Mouse (Mus musculus): ENCODE measurements around the gene Cask.

The Cask gene

DNA sequence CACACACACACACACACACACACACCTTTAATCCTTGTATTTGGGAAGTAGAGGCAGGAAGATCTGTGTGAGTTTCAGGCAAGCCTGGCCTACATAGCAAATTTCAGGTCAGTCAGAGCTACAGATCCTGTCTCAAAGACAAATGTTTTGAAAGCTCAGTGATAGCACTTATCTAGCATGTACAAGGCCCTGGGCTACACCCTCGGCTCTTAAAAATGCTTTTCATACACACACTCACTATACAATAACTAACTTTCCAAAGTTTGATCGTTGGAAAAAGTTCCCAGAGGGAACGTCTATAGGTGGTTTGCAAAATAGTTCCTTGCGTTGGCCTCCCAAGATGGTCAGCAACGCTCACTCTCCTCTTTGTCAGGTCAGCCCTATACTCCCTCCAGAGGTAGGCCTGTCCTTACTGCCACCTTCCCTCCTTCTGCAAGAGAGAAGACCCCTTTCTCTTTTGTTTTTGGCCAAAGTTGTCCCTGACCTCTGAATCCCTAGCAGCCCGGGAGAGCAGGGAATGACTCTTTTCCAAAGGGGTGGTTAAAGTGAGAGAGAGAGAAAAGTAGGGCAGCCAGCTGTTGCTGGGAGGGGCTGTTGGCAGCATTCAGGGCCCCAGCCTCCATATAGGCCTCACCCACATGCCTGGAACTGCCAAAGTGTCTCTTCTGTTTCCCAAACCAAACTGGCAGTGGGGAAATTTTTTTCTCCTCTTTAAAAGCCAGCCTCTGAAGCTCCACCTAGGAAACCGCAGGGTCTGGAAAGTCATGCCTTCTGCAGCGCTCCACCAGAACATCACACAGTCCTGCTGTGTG is 356.1 kb downstream of the Cask start:
- TF ChIP-seq NANOG (IDR thresholded peaks at IDR 0.05; ENCODE audit: borderline replicate concordance, low read length) = no peak
- no peak for TF ChIP-seq POU5F1 (IDR thresholded peaks at IDR 0.05; ENCODE audit: borderline replicate concordance, low read length)
- TF ChIP-seq CTCF (conservative IDR thresholded peaks at IDR 0.05; ENCODE audit: low read length) = no peak
- no peaks in the 10 kb centered on the region for H3K9me3 ChIP-seq (ENCODE audit: low read length)
- no peaks in the 10 kb centered on the region for H3K36me3 ChIP-seq (ENCODE audit: insufficient read depth, low read length)
- H3K4me1 ChIP-seq (replicated peaks; ENCODE audit: low read depth, low read length) = no peaks in the 10 kb centered on the region
- no peak overlapping the region for H3K4me3 ChIP-seq (replicated peaks; ENCODE audit: low read length)
- H3K27me3 ChIP-seq (ENCODE audit: insufficient read depth, low read length) = no peaks in the 10 kb centered on the region

DNA sequence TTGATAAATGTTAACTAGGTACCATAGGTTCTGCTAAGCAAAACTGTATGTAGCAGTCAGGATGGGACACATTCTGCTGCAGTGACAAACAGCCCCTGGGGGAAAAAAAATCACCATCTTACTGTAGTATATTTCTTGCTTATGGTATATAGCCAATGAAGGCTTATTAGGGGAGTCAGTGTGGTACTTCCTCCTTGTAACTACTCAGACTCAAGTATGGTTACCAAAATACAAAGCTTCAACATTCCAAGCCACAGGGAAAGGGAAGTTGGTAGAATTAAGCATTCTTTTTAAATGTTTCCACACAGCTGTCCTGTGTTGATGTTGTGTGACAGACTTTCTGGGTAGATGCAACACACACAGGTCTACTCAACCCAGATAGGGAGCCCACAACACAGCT is 358.2 kb downstream of the Cask start:
- no peaks in the 10 kb centered on the region for H3K9me3 ChIP-seq (ENCODE audit: low read length)

DNA sequence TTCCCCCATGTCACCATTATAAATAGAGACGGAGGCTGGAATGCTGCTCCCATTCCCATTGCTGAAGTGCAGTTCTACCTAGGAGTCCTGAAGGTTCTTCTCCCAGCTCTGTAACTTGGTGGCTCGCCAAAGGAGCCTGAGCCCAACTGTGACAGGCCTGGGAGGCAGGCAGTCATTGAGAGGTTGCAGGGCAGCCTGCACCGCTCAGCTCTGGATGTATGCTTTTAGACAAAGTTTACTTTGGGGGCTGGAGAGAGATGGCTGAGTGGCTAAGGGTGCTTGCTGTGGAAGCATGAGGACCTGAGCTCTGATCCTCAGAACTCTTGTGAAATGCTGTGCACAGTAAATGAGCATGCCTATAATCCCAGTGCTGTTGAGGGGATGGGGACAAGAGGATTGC is 360.2 kb downstream of the Cask start:
- Histone ChIP-seq H3K36me3 (ENCODE audit: insufficient read depth, low read length) (no peaks in the 10 kb centered on the region), H3K27me3 (ENCODE audit: insufficient read depth, low read length) (peaks cover 14% of the 10 kb centered on the region), H3K4me1 (replicated peaks; ENCODE audit: low read depth, low read length) (no peaks in the 10 kb centered on the region), H3K9me3 (ENCODE audit: low read length) (peaks cover 6% of the 10 kb centered on the region), H3K4me3 (replicated peaks; ENCODE audit: low read length) (no peak overlapping the region)
- no peak for TF ChIP-seq CTCF (conservative IDR thresholded peaks at IDR 0.05; ENCODE audit: low read length)

More for the DNA sequence above, 358.2 kb downstream of the Cask start:
- Histone ChIP-seq H3K4me1 (replicated peaks; ENCODE audit: low read depth, low read length) (no peaks in the 10 kb centered on the region), H3K36me3 (ENCODE audit: insufficient read depth, low read length) (no peaks in the 10 kb centered on the region), H3K27me3 (ENCODE audit: insufficient read depth, low read length) (no peaks in the 10 kb centered on the region; the same call in 1 of the 2 replicates), H3K4me3 (replicated peaks; ENCODE audit: low read length) (no peak overlapping the region)
- TF ChIP-seq POU5F1 (IDR thresholded peaks at IDR 0.05; ENCODE audit: borderline replicate concordance, low read length) (no peak), NANOG (IDR thresholded peaks at IDR 0.05; ENCODE audit: borderline replicate concordance, low read length) (no peak), CTCF (conservative IDR thresholded peaks at IDR 0.05; ENCODE audit: low read length) (no peak)

DNA sequence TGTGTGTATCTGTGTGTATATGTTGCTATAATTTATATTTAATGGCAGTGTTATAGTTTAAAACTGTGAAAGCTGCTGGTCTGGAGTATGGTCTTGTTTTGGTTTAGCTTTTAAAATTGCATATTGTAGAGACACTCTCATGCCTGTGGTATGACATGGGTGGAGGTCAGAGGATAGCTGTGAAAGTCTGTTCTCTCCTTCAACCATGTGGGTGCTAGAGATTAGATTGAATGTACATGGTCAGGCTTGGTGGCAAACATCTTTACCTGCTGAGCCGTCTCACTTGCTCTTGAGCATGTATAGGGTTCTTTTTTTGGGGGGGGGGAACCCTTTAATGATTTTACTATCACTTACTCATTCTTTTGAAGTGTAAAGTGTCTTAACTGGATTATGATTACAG is 361.4 kb downstream of the Cask start:
- H3K4me1 ChIP-seq (replicated peaks; ENCODE audit: low read depth, low read length) = no peaks in the 10 kb centered on the region
- no peak overlapping the region for H3K4me3 ChIP-seq (replicated peaks; ENCODE audit: low read length)
- H3K36me3 ChIP-seq (ENCODE audit: insufficient read depth, low read length) = no peaks in the 10 kb centered on the region
- TF ChIP-seq CTCF (conservative IDR thresholded peaks at IDR 0.05; ENCODE audit: low read length) (no peak), POU5F1 (IDR thresholded peaks at IDR 0.05; ENCODE audit: borderline replicate concordance, low read length) (no peak), NANOG (IDR thresholded peaks at IDR 0.05; ENCODE audit: borderline replicate concordance, low read length) (no peak)
- H3K27me3 ChIP-seq (ENCODE audit: insufficient read depth, low read length) = peaks cover 23% of the 10 kb centered on the region
- H3K9me3 ChIP-seq (ENCODE audit: low read length) = peaks cover 6% of the 10 kb centered on the region

DNA sequence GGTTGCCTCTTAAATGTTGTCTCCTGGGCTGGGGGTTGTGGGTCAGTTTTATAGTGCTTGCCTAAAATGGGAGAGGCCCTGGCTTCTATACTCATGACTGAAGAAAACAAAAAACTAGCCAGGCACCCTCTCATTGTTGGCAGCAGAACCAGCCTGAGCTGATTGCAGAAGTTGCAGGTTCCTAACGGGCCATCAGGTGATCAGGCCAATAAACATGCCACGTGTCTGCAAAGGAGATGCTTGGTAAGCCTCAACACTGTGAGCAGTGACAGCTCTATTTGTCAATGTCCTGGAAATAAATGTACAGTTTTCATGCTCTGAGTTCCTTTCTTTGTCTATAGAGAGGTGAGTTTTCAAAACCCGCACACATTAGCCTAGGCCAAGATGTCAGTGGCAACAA is 362.2 kb downstream of the Cask start:
- no peaks in the 10 kb centered on the region for H3K36me3 ChIP-seq (ENCODE audit: insufficient read depth, low read length)
- H3K27me3 ChIP-seq (ENCODE audit: insufficient read depth, low read length) = peaks cover 23% of the 10 kb centered on the region
- H3K9me3 ChIP-seq (ENCODE audit: low read length) = peaks cover 6% of the 10 kb centered on the region
- H3K4me1 ChIP-seq (replicated peaks; ENCODE audit: low read depth, low read length) = no peaks in the 10 kb centered on the region
- H3K4me3 ChIP-seq (replicated peaks; ENCODE audit: low read length) = no peak overlapping the region
- TF ChIP-seq CTCF (conservative IDR thresholded peaks at IDR 0.05; ENCODE audit: low read length) (no peak), POU5F1 (IDR thresholded peaks at IDR 0.05; ENCODE audit: borderline replicate concordance, low read length) (no peak), NANOG (IDR thresholded peaks at IDR 0.05; ENCODE audit: borderline replicate concordance, low read length) (no peak)

DNA sequence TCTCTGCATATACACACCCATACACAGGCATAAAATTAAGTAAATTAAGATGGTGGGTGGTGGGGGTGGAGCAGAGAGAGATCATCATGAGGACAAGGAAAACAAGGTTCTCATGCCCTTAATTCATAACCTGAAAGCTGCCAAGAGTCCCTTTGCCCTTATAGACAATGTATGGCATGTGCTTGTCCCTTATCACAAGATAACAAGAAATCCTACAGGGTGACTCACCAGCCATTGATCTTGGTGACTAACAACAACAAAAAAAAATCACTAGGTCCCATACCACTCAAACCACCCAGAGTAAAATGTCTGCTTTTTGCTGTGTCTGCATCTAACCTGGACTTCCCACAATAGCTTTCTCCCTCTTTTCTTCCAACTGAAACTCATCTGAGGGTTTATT is 366.7 kb downstream of the Cask start:
- no peaks in the 10 kb centered on the region for H3K36me3 ChIP-seq (ENCODE audit: insufficient read depth, low read length)
- H3K4me3 ChIP-seq (replicated peaks; ENCODE audit: low read length) = no peak overlapping the region
- peaks cover 23% of the 10 kb centered on the region for H3K27me3 ChIP-seq (ENCODE audit: insufficient read depth, low read length)
- no peaks in the 10 kb centered on the region for H3K4me1 ChIP-seq (replicated peaks; ENCODE audit: low read depth, low read length)
- TF ChIP-seq NANOG (IDR thresholded peaks at IDR 0.05; ENCODE audit: borderline replicate concordance, low read length) (no peak), CTCF (conservative IDR thresholded peaks at IDR 0.05; ENCODE audit: low read length) (no peak), POU5F1 (IDR thresholded peaks at IDR 0.05; ENCODE audit: borderline replicate concordance, low read length) (no peak)
- H3K9me3 ChIP-seq (ENCODE audit: low read length) = peaks cover 6% of the 10 kb centered on the region

DNA sequence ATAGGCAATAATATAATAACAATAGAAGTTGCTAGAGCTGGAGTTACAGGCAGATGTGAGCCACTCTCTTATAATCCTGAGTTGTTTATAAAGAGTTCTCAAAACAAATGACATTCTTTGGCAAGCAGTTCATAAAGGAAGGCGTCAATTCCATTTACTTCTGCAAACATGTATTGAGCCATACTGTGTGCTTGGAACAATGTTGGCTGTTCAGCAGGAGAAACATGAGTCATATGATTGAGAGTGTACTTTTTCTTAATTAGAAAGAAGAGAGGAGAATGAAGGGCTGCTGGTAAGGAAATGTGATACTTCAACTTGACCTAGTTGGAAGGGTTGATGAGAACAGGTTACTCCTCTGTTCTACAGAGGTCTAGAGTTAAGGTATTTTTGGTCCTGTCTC is 368.6 kb downstream of the Cask start:
- Histone ChIP-seq H3K4me3 (replicated peaks; ENCODE audit: low read length) (no peak overlapping the region), H3K36me3 (ENCODE audit: insufficient read depth, low read length) (no peaks in the 10 kb centered on the region), H3K27me3 (ENCODE audit: insufficient read depth, low read length) (peaks cover 21% of the 10 kb centered on the region), H3K9me3 (ENCODE audit: low read length) (peaks cover 6% of the 10 kb centered on the region), H3K4me1 (replicated peaks; ENCODE audit: low read depth, low read length) (no peaks in the 10 kb centered on the region)
- TF ChIP-seq CTCF (conservative IDR thresholded peaks at IDR 0.05; ENCODE audit: low read length) (no peak), NANOG (IDR thresholded peaks at IDR 0.05; ENCODE audit: borderline replicate concordance, low read length) (no peak), POU5F1 (IDR thresholded peaks at IDR 0.05; ENCODE audit: borderline replicate concordance, low read length) (no peak)

DNA sequence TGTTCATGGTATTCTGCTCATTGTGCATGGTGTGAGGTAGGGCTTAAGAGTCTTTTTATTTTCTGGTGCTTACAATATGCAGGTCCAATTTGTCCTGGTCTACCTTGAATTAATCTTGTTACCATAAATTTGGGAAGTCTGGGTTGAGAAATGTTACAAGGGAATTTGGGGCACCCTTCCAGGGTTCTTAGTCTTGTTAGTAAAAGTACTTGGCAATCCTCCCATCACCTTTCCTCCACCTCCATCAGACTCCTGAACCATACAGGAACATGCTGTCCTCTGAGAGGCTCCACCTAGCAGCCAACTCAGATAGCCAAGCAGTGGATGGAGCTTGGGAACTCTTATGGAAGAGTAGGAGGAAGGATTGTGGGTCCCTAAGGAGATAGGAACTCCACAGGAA is 371.6 kb downstream of the Cask start:
- Histone ChIP-seq H3K27me3 (ENCODE audit: insufficient read depth, low read length) (no peaks in the 10 kb centered on the region), H3K4me3 (replicated peaks; ENCODE audit: low read length) (no peak overlapping the region), H3K9me3 (ENCODE audit: low read length) (no peaks in the 10 kb centered on the region), H3K4me1 (replicated peaks; ENCODE audit: low read depth, low read length) (no peaks in the 10 kb centered on the region), H3K36me3 (ENCODE audit: insufficient read depth, low read length) (no peaks in the 10 kb centered on the region)
- TF ChIP-seq NANOG (IDR thresholded peaks at IDR 0.05; ENCODE audit: borderline replicate concordance, low read length) (no peak), CTCF (conservative IDR thresholded peaks at IDR 0.05; ENCODE audit: low read length) (no peak)

DNA sequence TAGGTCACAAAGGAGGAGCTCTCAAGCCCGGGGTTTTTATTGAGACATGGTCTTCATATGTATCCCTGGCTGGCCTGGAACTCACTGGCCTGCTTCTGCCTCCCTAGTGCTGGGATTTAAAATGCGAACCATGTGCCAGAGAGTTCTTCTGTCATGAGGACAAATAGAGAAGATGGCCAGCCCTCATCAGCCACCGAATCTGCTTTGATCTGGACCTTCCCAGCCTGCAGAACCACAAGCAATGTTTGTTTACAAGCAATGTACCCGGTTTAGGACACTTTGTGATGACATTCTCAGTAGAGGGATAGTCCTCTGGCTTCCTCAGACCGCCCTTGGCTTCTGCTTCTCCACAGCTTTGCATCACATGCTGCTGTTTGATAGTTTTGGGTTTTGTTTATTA is 372.9 kb downstream of the Cask start:
- H3K36me3 ChIP-seq (ENCODE audit: insufficient read depth, low read length) = no peaks in the 10 kb centered on the region
- TF ChIP-seq CTCF (conservative IDR thresholded peaks at IDR 0.05; ENCODE audit: low read length) (no peak), POU5F1 (IDR thresholded peaks at IDR 0.05; ENCODE audit: borderline replicate concordance, low read length) (no peak), NANOG (IDR thresholded peaks at IDR 0.05; ENCODE audit: borderline replicate concordance, low read length) (no peak)
- no peak overlapping the region for H3K4me3 ChIP-seq (replicated peaks; ENCODE audit: low read length)
- H3K27me3 ChIP-seq (ENCODE audit: insufficient read depth, low read length) = no peaks in the 10 kb centered on the region
- no peaks in the 10 kb centered on the region for H3K4me1 ChIP-seq (replicated peaks; ENCODE audit: low read depth, low read length)
- no peaks in the 10 kb centered on the region for H3K9me3 ChIP-seq (ENCODE audit: low read length)
